Mouse (Mus musculus): ENCODE measurements around the gene Olfr1154. TPM values are rescaled to one million over a fixed set of nuclear protein-coding genes. Genes with fewer than 3 reads are reported as not detected.

Olfr1154 gene
- not detected in 2 replicates for polyA plus RNA-seq (2015; fragmentation: Nextera tagmentation; extraction: Ambion mirVana)

DNA sequence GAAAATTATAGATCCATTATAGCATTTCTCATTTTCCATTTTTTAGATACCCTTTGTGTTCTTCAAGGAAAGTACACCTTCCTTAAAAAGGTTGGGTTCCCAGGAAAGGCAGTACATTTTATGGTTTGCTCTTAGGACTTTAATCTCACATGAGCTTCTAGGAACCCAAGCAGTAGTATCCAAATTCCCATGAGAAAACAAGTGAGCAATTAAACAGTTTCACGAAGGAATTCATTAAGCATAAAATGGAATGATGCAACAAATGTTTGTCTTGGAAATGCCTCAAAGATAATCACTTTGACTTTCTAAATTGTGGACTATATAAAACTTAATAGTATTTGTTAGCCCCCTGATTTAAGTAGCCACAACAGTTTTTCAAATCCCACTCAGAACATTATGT lies at the start of gene Olfr1154:
Gene Olfr1154, minus strand, starts transcription at position 101 of the 400 bp plus-strand sequence.

DNA sequence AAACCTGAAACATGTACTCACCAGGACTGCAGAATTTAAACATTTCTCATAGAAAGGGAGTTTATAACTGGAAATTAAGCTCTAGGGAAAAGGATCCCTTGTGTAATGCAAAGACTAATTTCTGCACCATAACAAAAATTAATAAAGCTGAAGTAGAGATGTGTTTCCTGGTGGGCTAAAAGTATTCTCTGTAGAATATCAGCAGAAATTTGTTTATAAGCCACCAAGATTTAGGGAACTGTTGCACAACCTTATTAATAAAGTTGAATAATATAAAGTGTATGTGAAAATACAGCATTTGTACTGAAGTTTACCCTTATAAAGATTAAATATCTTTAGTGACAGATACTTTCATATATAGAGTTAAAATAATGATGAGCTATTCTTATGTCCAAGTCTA lies 48.0 kb upstream of the Olfr1154 start, which contains the start of gene Olfr1156:
Gene Olfr1156, minus strand, starts transcription at position 101 of the 400 bp plus-strand sequence.

DNA sequence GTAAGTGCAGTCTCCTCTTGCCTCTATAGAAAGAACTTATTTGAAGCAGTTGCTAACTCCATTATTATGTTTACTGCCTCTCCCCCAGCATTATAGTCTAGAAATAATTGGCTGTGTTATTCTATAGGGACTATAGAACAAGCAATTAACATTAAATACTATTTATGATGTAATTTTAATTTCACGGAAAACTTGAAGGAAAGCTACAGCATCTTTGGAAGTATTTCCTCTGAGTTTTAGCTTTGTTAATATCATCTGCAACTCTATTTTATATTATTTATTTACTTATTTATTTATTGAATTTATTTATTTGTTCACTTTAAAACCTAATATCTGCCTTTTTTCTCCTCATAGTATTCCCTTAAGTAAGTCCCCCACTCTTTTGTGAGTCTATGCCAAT lies 40.1 kb upstream of the Olfr1154 start, which contains the start of gene Olfr1155:
Gene Olfr1155, minus strand, starts transcription at position 101 of the 400 bp plus-strand sequence.

DNA sequence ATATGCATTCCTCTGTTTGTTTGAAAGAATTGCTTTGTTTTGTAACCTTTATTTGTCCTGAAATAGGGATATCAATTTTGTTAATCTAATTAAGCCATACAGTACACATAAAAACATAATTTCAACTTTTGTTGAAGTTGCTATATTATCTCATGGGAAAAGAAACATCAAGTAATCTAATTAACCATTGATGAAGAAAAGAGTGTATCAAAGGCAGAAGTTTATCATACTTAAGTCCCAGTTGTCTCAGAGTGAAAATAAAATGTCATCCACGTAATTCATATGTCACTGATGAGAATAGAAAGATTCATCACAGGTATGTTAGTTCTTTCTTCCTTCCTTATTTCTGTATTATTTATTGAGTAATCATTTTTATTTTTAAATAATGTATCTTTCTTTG lies 10.3 kb downstream of the Olfr1154 start, which contains the start of gene Olfr1153:
Gene Olfr1153, plus strand, starts transcription at position 301 of the 400 bp plus-strand sequence.

DNA sequence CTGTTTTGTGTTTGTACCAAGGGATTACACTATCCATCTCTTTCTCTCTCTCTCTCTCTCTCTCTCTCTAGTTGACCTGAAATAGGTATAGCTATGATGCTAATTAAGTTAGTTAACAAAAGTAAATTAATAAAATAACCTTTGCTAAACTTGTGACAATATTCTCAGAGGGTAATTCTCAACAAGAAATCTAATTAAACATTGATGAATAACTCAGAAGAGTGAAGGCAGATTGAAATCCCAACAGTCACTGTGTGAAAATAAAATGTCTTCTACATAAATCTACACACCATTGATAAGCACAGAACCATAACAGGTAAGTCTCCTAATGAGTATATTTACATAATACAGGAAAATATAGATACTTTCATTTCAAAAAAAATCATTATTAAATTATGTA lies 38.8 kb downstream of the Olfr1154 start, which contains the start of gene Olfr1152:
Gene Olfr1152, plus strand, starts transcription at position 301 of the 400 bp plus-strand sequence.

DNA sequence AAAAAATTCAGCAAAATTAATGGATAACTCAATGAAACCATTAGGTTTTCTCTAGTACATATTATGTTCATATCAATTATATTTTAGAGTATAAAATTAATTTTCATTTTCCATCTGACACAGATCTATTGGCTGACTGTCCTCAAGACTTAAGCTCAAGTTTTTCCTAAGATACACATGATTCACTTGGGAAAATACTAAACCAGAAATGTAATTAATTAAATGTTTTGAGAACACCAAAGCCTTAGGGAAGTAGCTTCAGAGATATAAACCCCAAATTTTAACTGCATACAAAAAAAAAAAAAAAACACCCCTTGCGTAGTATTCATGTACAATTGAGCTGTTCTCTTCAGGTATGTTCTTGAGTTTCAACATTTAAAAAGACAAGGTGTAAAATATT lies 49.4 kb downstream of the Olfr1154 start, which contains the start of gene Olfr1151:
Gene Olfr1151, plus strand, starts transcription at position 301 of the 400 bp plus-strand sequence.

Other genes with a start within 250 kb of the Olfr1154 start
- not detected in 2 replicates for gene Olfr1134, start 246.7 kb downstream of the Olfr1154 start, polyA plus RNA-seq (2015; fragmentation: Nextera tagmentation; extraction: Ambion mirVana)
- gene Olfr1135, start 231.5 kb downstream of the Olfr1154 start, polyA plus RNA-seq (2015; fragmentation: Nextera tagmentation; extraction: Ambion mirVana) = not detected in 2 replicates
- not detected in 2 replicates for gene Olfr1136, start 211.2 kb downstream of the Olfr1154 start, polyA plus RNA-seq (2015; fragmentation: Nextera tagmentation; extraction: Ambion mirVana)
- gene Olfr1137, start 192.0 kb downstream of the Olfr1154 start, polyA plus RNA-seq (2015; fragmentation: Nextera tagmentation; extraction: Ambion mirVana) = not detected in 2 replicates
- not detected in 2 replicates for gene Olfr1138, start 165.2 kb downstream of the Olfr1154 start, polyA plus RNA-seq (2015; fragmentation: Nextera tagmentation; extraction: Ambion mirVana)
- gene Olfr1140, start 161.4 kb downstream of the Olfr1154 start, polyA plus RNA-seq (2015; fragmentation: Nextera tagmentation; extraction: Ambion mirVana) = not detected in 2 replicates
- not detected in 2 replicates for gene Olfr1141, start 151.2 kb downstream of the Olfr1154 start, polyA plus RNA-seq (2015; fragmentation: Nextera tagmentation; extraction: Ambion mirVana)
- gene Olfr152, start 125.7 kb downstream of the Olfr1154 start, polyA plus RNA-seq (2015; fragmentation: Nextera tagmentation; extraction: Ambion mirVana) = not detected in 2 replicates
- gene Olfr1143, start 104.6 kb downstream of the Olfr1154 start, polyA plus RNA-seq (2015; fragmentation: Nextera tagmentation; extraction: Ambion mirVana) = not detected in 2 replicates
- gene Olfr1145, start 95.3 kb downstream of the Olfr1154 start, polyA plus RNA-seq (2015; fragmentation: Nextera tagmentation; extraction: Ambion mirVana) = not detected in 2 replicates
- gene Olfr1148, start 74.6 kb downstream of the Olfr1154 start, polyA plus RNA-seq (2015; fragmentation: Nextera tagmentation; extraction: Ambion mirVana) = not detected in 2 replicates
- not detected in 2 replicates for gene Olfr1150-ps1, start 61.2 kb downstream of the Olfr1154 start, polyA plus RNA-seq (2015; fragmentation: Nextera tagmentation; extraction: Ambion mirVana)
- gene Olfr1151, start 49.3 kb downstream of the Olfr1154 start, polyA plus RNA-seq (2015; fragmentation: Nextera tagmentation; extraction: Ambion mirVana) = not detected in 2 replicates
- gene Olfr1152, start 38.7 kb downstream of the Olfr1154 start, polyA plus RNA-seq (2015; fragmentation: Nextera tagmentation; extraction: Ambion mirVana) = not detected in 2 replicates
- gene Olfr1153, start 10.2 kb downstream of the Olfr1154 start, polyA plus RNA-seq (2015; fragmentation: Nextera tagmentation; extraction: Ambion mirVana) = not detected in 2 replicates
- not detected in 2 replicates for gene Olfr1155, start 40.0 kb upstream of the Olfr1154 start, polyA plus RNA-seq (2015; fragmentation: Nextera tagmentation; extraction: Ambion mirVana)
- not detected in 2 replicates for gene Olfr1156, start 47.9 kb upstream of the Olfr1154 start, polyA plus RNA-seq (2015; fragmentation: Nextera tagmentation; extraction: Ambion mirVana)
- not detected in 2 replicates for gene Olfr1157, start 63.1 kb upstream of the Olfr1154 start, polyA plus RNA-seq (2015; fragmentation: Nextera tagmentation; extraction: Ambion mirVana)
- gene Olfr74, start 69.5 kb upstream of the Olfr1154 start, polyA plus RNA-seq (2015; fragmentation: Nextera tagmentation; extraction: Ambion mirVana) = not detected in 2 replicates
- gene Olfr1158, start 84.9 kb upstream of the Olfr1154 start, polyA plus RNA-seq (2015; fragmentation: Nextera tagmentation; extraction: Ambion mirVana) = not detected in 2 replicates
- not detected in 2 replicates for gene Olfr1160, start 103.1 kb upstream of the Olfr1154 start, polyA plus RNA-seq (2015; fragmentation: Nextera tagmentation; extraction: Ambion mirVana)
- not detected in 2 replicates for gene Olfr1161, start 117.6 kb upstream of the Olfr1154 start, polyA plus RNA-seq (2015; fragmentation: Nextera tagmentation; extraction: Ambion mirVana)
- gene Olfr73, start 132.5 kb upstream of the Olfr1154 start, polyA plus RNA-seq (2015; fragmentation: Nextera tagmentation; extraction: Ambion mirVana) = not detected in 2 replicates
- gene Olfr1162, start 146.0 kb upstream of the Olfr1154 start, polyA plus RNA-seq (2015; fragmentation: Nextera tagmentation; extraction: Ambion mirVana) = not detected in 2 replicates
- gene Olfr1163, start 166.7 kb upstream of the Olfr1154 start, polyA plus RNA-seq (2015; fragmentation: Nextera tagmentation; extraction: Ambion mirVana) = not detected in 2 replicates
- not detected in 2 replicates for gene Olfr1164, start 188.8 kb upstream of the Olfr1154 start, polyA plus RNA-seq (2015; fragmentation: Nextera tagmentation; extraction: Ambion mirVana)
- gene Olfr1166, start 223.1 kb upstream of the Olfr1154 start, polyA plus RNA-seq (2015; fragmentation: Nextera tagmentation; extraction: Ambion mirVana) = not detected in 2 replicates

All from neural tube, postnatal 0 days (tissue).